Mouse (Mus musculus): ENCODE measurements at regions not wholly inside any gene's neighbourhood (a gene's known extent, or its start where the extent isn't known, plus 50 kb on each side); places are given as distances from the start of the nearest gene placed in this dataset.

DNA sequence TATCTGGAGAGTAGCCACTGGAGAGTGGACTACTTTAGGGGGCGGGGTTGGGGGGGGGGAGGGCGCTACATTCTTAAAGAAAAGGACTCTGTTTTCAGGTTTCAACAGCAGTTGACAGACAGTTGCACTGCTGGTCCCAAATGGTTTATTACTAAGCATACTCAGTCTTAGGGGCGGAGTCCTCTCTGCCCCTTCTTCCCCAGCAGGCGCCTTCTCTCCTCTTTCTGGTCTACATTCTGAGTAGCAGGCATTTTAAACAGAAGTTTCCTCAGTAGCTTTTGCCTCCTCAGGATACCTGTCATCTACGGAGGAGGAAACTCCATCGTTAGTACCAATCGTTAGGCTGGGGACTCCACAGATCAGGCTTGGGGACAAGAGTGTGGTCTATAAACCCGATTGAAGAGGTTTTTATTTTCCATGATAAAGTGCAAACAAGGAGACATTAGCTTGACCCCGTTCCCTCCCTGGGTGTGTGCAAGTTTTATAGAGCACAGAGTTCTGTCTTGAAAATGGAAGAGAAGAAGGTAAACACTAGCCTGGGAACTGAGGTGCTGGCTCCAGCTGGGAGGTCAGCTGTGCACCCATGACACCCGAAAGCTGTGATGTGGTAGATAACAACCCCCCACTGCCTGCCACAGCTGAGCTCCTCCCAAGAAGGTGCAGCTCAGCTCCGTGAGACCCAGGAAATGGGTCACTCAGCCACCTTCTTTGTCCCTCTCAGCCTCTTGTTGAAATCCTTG, 107.8 kb downstream of the Btg1 start:
- Histone ChIP-seq H3K27ac (ENCODE audit: control insufficient read depth, insufficient read depth, low read depth, low read length) (no peak overlapping the region), H3K36me3 (ENCODE audit: control insufficient read depth, insufficient read depth, low read length) (no peaks in the 10 kb centered on the region), H3K4me3 (ENCODE audit: control insufficient read depth, low read depth, low read length) (no peak overlapping the region), H3K4me1 (ENCODE audit: control insufficient read depth, insufficient read depth, low read length) (peaks cover 3% of the 10 kb centered on the region), H3K27me3 (ENCODE audit: control insufficient read depth, insufficient read depth, low read length) (no peaks in the 10 kb centered on the region)
- TF ChIP-seq POLR2A (IDR thresholded peaks at IDR 0.05; ENCODE audit: control insufficient read depth, low read depth, low read length) (no peak), CTCF (IDR thresholded peaks at IDR 0.05; ENCODE audit: control insufficient read depth, insufficient read depth, insufficient replicate concordance, low read depth, low read length) (no peak)

- no peak overlapping the region for H3K4me3 ChIP-seq (ENCODE audit: control insufficient read depth, low read depth, low read length)
- no peak for TF ChIP-seq CTCF (IDR thresholded peaks at IDR 0.05; ENCODE audit: control insufficient read depth, insufficient read depth, insufficient replicate concordance, low read depth, low read length)
- TF ChIP-seq POLR2A (IDR thresholded peaks at IDR 0.05; ENCODE audit: control insufficient read depth, low read depth, low read length) = no peak
- H3K27ac ChIP-seq (ENCODE audit: control insufficient read depth, insufficient read depth, low read depth, low read length) = no peak overlapping the region
- H3K27me3 ChIP-seq (ENCODE audit: control insufficient read depth, insufficient read depth, low read length) = no peaks in the 10 kb centered on the region
- no peaks in the 10 kb centered on the region for H3K36me3 ChIP-seq (ENCODE audit: control insufficient read depth, insufficient read depth, low read length)
- H3K4me1 ChIP-seq (ENCODE audit: control insufficient read depth, insufficient read depth, low read length) = peaks cover 3% of the 10 kb centered on the region
Observed at GRCm38 (mm10) chr10:96726801-96727780, 110.3 kb downstream of the Btg1 start.

GRCm38 (mm10) chr10:96733581-96733980, 116.8 kb downstream of the Btg1 start:
- no peak overlapping the region for H3K27ac ChIP-seq (ENCODE audit: control insufficient read depth, insufficient read depth, low read depth, low read length)
- no peak for TF ChIP-seq POLR2A (IDR thresholded peaks at IDR 0.05; ENCODE audit: control insufficient read depth, low read depth, low read length)
- TF ChIP-seq CTCF (IDR thresholded peaks at IDR 0.05; ENCODE audit: control insufficient read depth, insufficient read depth, insufficient replicate concordance, low read depth, low read length) = no peak
- H3K36me3 ChIP-seq (ENCODE audit: control insufficient read depth, insufficient read depth, low read length) = no peaks in the 10 kb centered on the region
- H3K4me3 ChIP-seq (ENCODE audit: control insufficient read depth, low read depth, low read length) = no peak overlapping the region
- H3K4me1 ChIP-seq (ENCODE audit: control insufficient read depth, insufficient read depth, low read length) = no peaks in the 10 kb centered on the region
- no peaks in the 10 kb centered on the region for H3K27me3 ChIP-seq (ENCODE audit: control insufficient read depth, insufficient read depth, low read length)

DNA sequence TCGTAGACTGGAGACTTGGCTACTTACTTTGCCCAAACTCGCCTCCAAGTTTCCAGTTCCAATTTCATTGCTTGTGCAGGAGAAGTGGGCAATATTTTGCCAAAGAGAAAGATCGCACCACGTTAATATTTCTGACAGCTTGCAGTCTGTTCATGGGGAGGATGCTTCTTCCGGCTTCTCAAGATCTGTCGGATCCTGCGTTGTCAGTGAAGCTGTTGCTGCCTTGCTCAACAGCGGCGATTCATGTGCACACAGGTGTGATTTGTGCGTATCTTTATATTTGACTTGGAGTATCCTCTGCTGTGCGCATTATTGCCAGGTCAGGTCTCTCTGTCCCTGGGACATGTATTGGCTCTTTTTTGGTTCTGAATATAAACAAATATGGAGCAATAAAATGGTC, 118.3 kb downstream of the Btg1 start:
- H3K4me3 ChIP-seq (ENCODE audit: control insufficient read depth, low read depth, low read length) = no peak overlapping the region
- no peak overlapping the region for H3K27ac ChIP-seq (ENCODE audit: control insufficient read depth, insufficient read depth, low read depth, low read length)
- TF ChIP-seq CTCF (IDR thresholded peaks at IDR 0.05; ENCODE audit: control insufficient read depth, insufficient read depth, insufficient replicate concordance, low read depth, low read length) (no peak), POLR2A (IDR thresholded peaks at IDR 0.05; ENCODE audit: control insufficient read depth, low read depth, low read length) (no peak)
- no peaks in the 10 kb centered on the region for H3K36me3 ChIP-seq (ENCODE audit: control insufficient read depth, insufficient read depth, low read length)
- no peaks in the 10 kb centered on the region for H3K4me1 ChIP-seq (ENCODE audit: control insufficient read depth, insufficient read depth, low read length)
- H3K27me3 ChIP-seq (ENCODE audit: control insufficient read depth, insufficient read depth, low read length) = no peaks in the 10 kb centered on the region

- no peak overlapping the region for H3K4me3 ChIP-seq (ENCODE audit: control insufficient read depth, low read depth, low read length)
- no peaks in the 10 kb centered on the region for H3K36me3 ChIP-seq (ENCODE audit: control insufficient read depth, insufficient read depth, low read length)
- TF ChIP-seq POLR2A (IDR thresholded peaks at IDR 0.05; ENCODE audit: control insufficient read depth, low read depth, low read length) (no peak), CTCF (IDR thresholded peaks at IDR 0.05; ENCODE audit: control insufficient read depth, insufficient read depth, insufficient replicate concordance, low read depth, low read length) (no peak)
- no peaks in the 10 kb centered on the region for H3K4me1 ChIP-seq (ENCODE audit: control insufficient read depth, insufficient read depth, low read length)
- no peak overlapping the region for H3K27ac ChIP-seq (ENCODE audit: control insufficient read depth, insufficient read depth, low read depth, low read length)
- no peaks in the 10 kb centered on the region for H3K27me3 ChIP-seq (ENCODE audit: control insufficient read depth, insufficient read depth, low read length)
Observed at GRCm38 (mm10) chr10:96735885-96736628, 119.3 kb downstream of the Btg1 start.

- no peak overlapping the region for H3K4me3 ChIP-seq (ENCODE audit: control insufficient read depth, low read depth, low read length)
- TF ChIP-seq POLR2A (IDR thresholded peaks at IDR 0.05; ENCODE audit: control insufficient read depth, low read depth, low read length) (no peak), CTCF (IDR thresholded peaks at IDR 0.05; ENCODE audit: control insufficient read depth, insufficient read depth, insufficient replicate concordance, low read depth, low read length) (no peak)
Observed at GRCm38 (mm10) chr10:96737972-96738371, 121.2 kb downstream of the Btg1 start.

More at GRCm38 (mm10) chr10:96737972-96738371, 121.2 kb downstream of the Btg1 start:
- H3K4me1 ChIP-seq (ENCODE audit: control insufficient read depth, insufficient read depth, low read length) = no peaks in the 10 kb centered on the region
- no peaks in the 10 kb centered on the region for H3K36me3 ChIP-seq (ENCODE audit: control insufficient read depth, insufficient read depth, low read length)
- H3K27ac ChIP-seq (ENCODE audit: control insufficient read depth, insufficient read depth, low read depth, low read length) = no peak overlapping the region
- H3K27me3 ChIP-seq (ENCODE audit: control insufficient read depth, insufficient read depth, low read length) = no peaks in the 10 kb centered on the region
